Mouse (Mus musculus): ENCODE results near the gene Nfya.

- TF ChIP-seq CTCF (IDR thresholded peaks at IDR 0.05; ENCODE audit: control insufficient read depth, insufficient read depth, low read length) (no peak), POLR2A (IDR thresholded peaks at IDR 0.05; ENCODE audit: borderline replicate concordance, control insufficient read depth, low read depth, low read length) (no peak)
These were observed 38.1 kb downstream of the Nfya start for GRCm38 (mm10) chr17:48371621-48372020.

Data from bone marrow, adult 2 months (tissue).